Comparison of ENCODE assay signal across 1 mouse cellular context in genomic region chr4:134353527-134354409, GRCm38 (mm10).
TF ChIP-seq lines count a peak whose summit lies in the region.

No protein-coding gene starts in this region.

TF ChIP-seq in CH12.LX, 34 proteins besides CTCF, POLR2A, EP300 and RAD21 (continued from another document):
- TF ChIP-seq GABPA (IDR thresholded peaks at IDR 0.05; ENCODE audit: insufficient replicate concordance, low read depth, low read length) (no peak), UBTF (IDR thresholded peaks at IDR 0.05; ENCODE audit: low read depth, low read length) (no peak), TBP (conservative IDR thresholded peaks at IDR 0.05; ENCODE audit: low read depth, low read length) (no peak), TCF12 (IDR thresholded peaks at IDR 0.05; ENCODE audit: low read depth, low read length) (no peak), IRF4 (IDR thresholded peaks at IDR 0.05; ENCODE audit: low read depth, low read length) (peak; percentile 85), MEF2A (IDR thresholded peaks at IDR 0.05; ENCODE audit: borderline replicate concordance, low read depth, low read length) (no peak), ETS1 (conservative IDR thresholded peaks at IDR 0.05; ENCODE audit: low read depth, low read length) (peak; percentile 68), KAT2A (IDR thresholded peaks at IDR 0.05; ENCODE audit: insufficient replicate concordance, low read length) (no peak), BHLHE40 (IDR thresholded peaks at IDR 0.05; ENCODE audit: low read depth, low read length) (peak; percentile 59), CHD1 (IDR thresholded peaks at IDR 0.05; ENCODE audit: low read depth, low read length) (no peak), PAX5 (IDR thresholded peaks at IDR 0.05; ENCODE audit: low read length) (no peak), POLR2AphosphoS2 (IDR thresholded peaks at IDR 0.05; ENCODE audit: low read depth, low read length) (no peak), MAX (IDR thresholded peaks at IDR 0.05; ENCODE audit: low read length) (no peak), JUN (IDR thresholded peaks at IDR 0.05; ENCODE audit: insufficient read depth, low read depth, low read length) (peak; percentile 37), JUND (conservative IDR thresholded peaks at IDR 0.05; ENCODE audit: low read depth, low read length) (peak; percentile 9; the same call in 1 of the 2 replicates), USF1 (IDR thresholded peaks at IDR 0.05; ENCODE audit: low read depth, low read length) (no peak), MXI1 (IDR thresholded peaks at IDR 0.05; ENCODE audit: low read depth, low read length) (peak; percentile 69), E2F4 (IDR thresholded peaks at IDR 0.05; ENCODE audit: insufficient replicate concordance, low read depth, low read length) (no peak), SMC3 (IDR thresholded peaks at IDR 0.05; ENCODE audit: low read depth, low read length) (no peak), ZNF384 (IDR thresholded peaks at IDR 0.05; ENCODE audit: low read depth, low read length) (no peak), SIN3A (IDR thresholded peaks at IDR 0.05; ENCODE audit: low read length) (no peak)
TF ChIP-seq in CH12.LX: peak in this region for 6.
